Mouse (Mus musculus): ENCODE results near the gene Plekha5. TPM values are rescaled to one million over a fixed set of nuclear protein-coding genes. Genes with fewer than 3 reads are reported as not detected.
"Not testable (repeated sequence)": the region's sequence is repeated elsewhere in the genome, so short reads cannot be mapped to it uniquely, and the experiment has no call there.

Gene Plekha5
- polyA plus RNA-seq, 1 experiment from 2014 or later: 33.5 TPM

DNA sequence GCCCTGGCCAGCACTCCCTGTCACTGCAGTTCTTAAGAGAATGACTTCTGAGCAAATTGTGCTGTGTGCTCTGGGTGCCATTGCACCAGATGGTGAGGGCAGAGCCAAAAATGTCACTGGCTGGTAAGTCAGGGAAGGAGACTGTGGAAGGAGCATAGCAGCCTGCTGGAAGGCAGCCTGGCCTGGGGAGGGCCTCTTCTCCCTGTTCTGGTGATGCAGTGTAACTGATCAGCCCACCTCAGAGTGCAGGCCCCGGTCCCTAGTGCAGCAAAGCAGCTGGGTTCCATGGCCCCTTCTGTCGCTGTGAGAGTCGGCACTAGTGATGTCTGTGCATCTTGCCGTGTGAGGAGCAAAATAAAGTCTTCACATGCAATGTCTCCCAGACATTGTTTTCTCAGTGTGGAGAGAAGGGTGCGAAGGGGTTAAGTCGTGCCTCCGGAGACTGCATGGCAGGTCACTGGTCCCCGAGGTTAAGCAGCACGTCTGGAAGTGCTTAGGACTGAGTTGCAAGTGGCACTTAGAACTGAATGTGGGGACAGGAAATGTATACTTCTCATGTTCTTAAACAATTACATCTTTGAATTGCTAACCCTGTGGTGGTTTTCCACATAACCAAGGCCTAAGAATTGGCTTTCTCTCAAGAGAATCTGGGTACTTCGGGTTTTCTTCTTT, 95.8 kb downstream of the Plekha5 start:
- WGBS: 31% methylated on average over 10 of the region's 10 CpGs

GRCm38 (mm10) chr6:140520961-140521360, 97.1 kb downstream of the Plekha5 start:
- no peak overlapping the region for H3K27ac ChIP-seq (ENCODE audit: low read length)
- no peak overlapping the region for H3K9ac ChIP-seq (ENCODE audit: low read depth, low read length)
- H3K4me2 ChIP-seq (ENCODE audit: low read length): no peak overlapping the region
- H3K36me3 ChIP-seq (ENCODE audit: control insufficient read depth, insufficient read depth, low read length): no peaks in the 10 kb centered on the region
- H3K4me3 ChIP-seq (ENCODE audit: low read depth, low read length): no peak overlapping the region
- no peak for ATAC-seq
- no peaks in the 10 kb centered on the region for H3K9me3 ChIP-seq (replicated peaks; ENCODE audit: control insufficient read depth, low read length, poor library complexity, severe bottlenecking)
- WGBS: 44% methylated on average over 6 of the region's 6 CpGs
- H3K4me1 ChIP-seq (ENCODE audit: control insufficient read depth, insufficient read depth, low read length): peaks cover 10% of the 10 kb centered on the region
- H3K27me3 ChIP-seq (ENCODE audit: control insufficient read depth, insufficient read depth, low read depth, low read length): no peaks in the 10 kb centered on the region

More for the DNA sequence above, 95.8 kb downstream of the Plekha5 start:
- H3K9ac ChIP-seq (ENCODE audit: low read depth, low read length): no peak overlapping the region
- H3K27ac ChIP-seq (ENCODE audit: low read length): peak overlapping the region; percentile 30; the same call in 1 of the 2 replicates
- H3K4me3 ChIP-seq (ENCODE audit: low read depth, low read length): no peak overlapping the region
- ATAC-seq: peak; percentile 27; the same call in 1 of the 2 replicates
- H3K36me3 ChIP-seq (ENCODE audit: control insufficient read depth, insufficient read depth, low read length): no peaks in the 10 kb centered on the region
- H3K9me3 ChIP-seq (replicated peaks; ENCODE audit: control insufficient read depth, low read length, poor library complexity, severe bottlenecking): no peaks in the 10 kb centered on the region
- H3K27me3 ChIP-seq (ENCODE audit: control insufficient read depth, insufficient read depth, low read depth, low read length): no peaks in the 10 kb centered on the region
- peaks cover 14% of the 10 kb centered on the region for H3K4me1 ChIP-seq (ENCODE audit: control insufficient read depth, insufficient read depth, low read length)
- H3K4me2 ChIP-seq (ENCODE audit: low read length): no peak overlapping the region

DNA sequence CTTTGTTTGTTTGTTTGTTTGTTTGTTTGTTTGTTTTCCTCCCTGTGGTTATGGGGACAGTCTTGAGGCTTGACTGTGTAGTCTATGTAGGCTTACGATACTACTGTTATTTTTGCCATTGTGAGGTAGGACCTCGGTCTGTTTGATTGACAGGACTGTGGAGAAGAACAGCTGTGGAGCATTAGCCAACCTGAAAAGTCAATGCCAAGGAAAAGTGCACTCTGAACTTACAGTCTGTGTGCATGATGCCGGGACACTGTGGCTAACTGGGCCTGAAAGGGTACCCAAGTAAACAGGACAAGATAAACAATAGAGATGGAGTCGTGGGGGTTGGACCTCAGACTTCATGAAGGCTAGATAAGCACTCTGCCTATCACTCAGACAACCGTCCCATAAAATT, 98.0 kb downstream of the Plekha5 start:
- Histone ChIP-seq H3K27ac (ENCODE audit: low read length) (no peak overlapping the region), H3K27me3 (ENCODE audit: control insufficient read depth, insufficient read depth, low read depth, low read length) (no peaks in the 10 kb centered on the region), H3K4me3 (ENCODE audit: low read depth, low read length) (no peak overlapping the region), H3K9ac (ENCODE audit: low read depth, low read length) (no peak overlapping the region), H3K4me2 (ENCODE audit: low read length) (no peak overlapping the region), H3K4me1 (ENCODE audit: control insufficient read depth, insufficient read depth, low read length) (peaks cover 10% of the 10 kb centered on the region), H3K9me3 (replicated peaks; ENCODE audit: control insufficient read depth, low read length, poor library complexity, severe bottlenecking) (no peaks in the 10 kb centered on the region), H3K36me3 (ENCODE audit: control insufficient read depth, insufficient read depth, low read length) (peaks cover 3% of the 10 kb centered on the region; the same call in 1 of the 2 replicates)
- WGBS: 65% methylated on average over 5 of the region's 5 CpGs
- no peak for ATAC-seq

DNA sequence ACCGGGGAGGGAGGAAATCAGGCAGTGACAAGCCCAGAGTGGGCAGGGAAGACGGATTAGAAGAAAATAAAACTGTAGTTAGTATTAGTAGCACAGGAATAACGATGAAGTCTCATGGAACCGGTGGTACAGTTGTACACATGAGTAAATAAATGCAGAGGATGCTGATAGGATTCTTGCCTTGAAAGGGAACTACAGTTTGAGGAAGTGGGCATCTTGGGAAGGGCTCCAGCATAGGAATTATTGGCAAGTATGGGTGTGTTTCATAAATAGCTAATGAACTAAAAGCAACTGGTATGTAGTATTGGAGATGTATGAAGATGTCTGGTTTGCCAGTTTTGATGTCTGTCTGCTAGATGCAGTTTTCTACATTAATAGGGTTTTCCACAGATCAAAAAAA, 99.7 kb downstream of the Plekha5 start:
- no peak overlapping the region for H3K4me3 ChIP-seq (ENCODE audit: low read depth, low read length)
- H3K27me3 ChIP-seq (ENCODE audit: control insufficient read depth, insufficient read depth, low read depth, low read length): no peaks in the 10 kb centered on the region
- peaks cover 10% of the 10 kb centered on the region for H3K4me1 ChIP-seq (ENCODE audit: control insufficient read depth, insufficient read depth, low read length)
- 87% methylated on average over 4 of the region's 4 CpGs for WGBS
- ATAC-seq: no peak
- no peak overlapping the region for H3K9ac ChIP-seq (ENCODE audit: low read depth, low read length)
- H3K4me2 ChIP-seq (ENCODE audit: low read length): no peak overlapping the region
- no peaks in the 10 kb centered on the region for H3K9me3 ChIP-seq (replicated peaks; ENCODE audit: control insufficient read depth, low read length, poor library complexity, severe bottlenecking)
- peaks cover 5% of the 10 kb centered on the region; the same call in 1 of the 2 replicates for H3K36me3 ChIP-seq (ENCODE audit: control insufficient read depth, insufficient read depth, low read length)
- H3K27ac ChIP-seq (ENCODE audit: low read length): no peak overlapping the region

GRCm38 (mm10) chr6:140528414-140528813, 104.6 kb downstream of the Plekha5 start:
- Histone ChIP-seq H3K9me3 (replicated peaks; ENCODE audit: control insufficient read depth, low read length, poor library complexity, severe bottlenecking) (no peaks in the 10 kb centered on the region), H3K4me2 (ENCODE audit: low read length) (no peak overlapping the region), H3K36me3 (ENCODE audit: control insufficient read depth, insufficient read depth, low read length) (peaks cover 5% of the 10 kb centered on the region; the same call in 1 of the 2 replicates), H3K27me3 (ENCODE audit: control insufficient read depth, insufficient read depth, low read depth, low read length) (no peaks in the 10 kb centered on the region), H3K9ac (ENCODE audit: low read depth, low read length) (no peak overlapping the region), H3K4me3 (ENCODE audit: low read depth, low read length) (no peak overlapping the region), H3K27ac (ENCODE audit: low read length) (no peak overlapping the region), H3K4me1 (ENCODE audit: control insufficient read depth, insufficient read depth, low read length) (no peaks in the 10 kb centered on the region)
- 81% methylated on average over 6 of the region's 6 CpGs for WGBS
- no peak for ATAC-seq

GRCm38 (mm10) chr6:140532858-140533257, 109.0 kb downstream of the Plekha5 start:
- not testable (repeated sequence) for ATAC-seq; H3K27ac ChIP-seq (ENCODE audit: low read length); H3K4me1 ChIP-seq (ENCODE audit: control insufficient read depth, insufficient read depth, low read length); H3K9ac ChIP-seq (ENCODE audit: low read depth, low read length); H3K9me3 ChIP-seq (replicated peaks; ENCODE audit: control insufficient read depth, low read length, poor library complexity, severe bottlenecking); H3K4me3 ChIP-seq (ENCODE audit: low read depth, low read length); H3K4me2 ChIP-seq (ENCODE audit: low read length); H3K27me3 ChIP-seq (ENCODE audit: control insufficient read depth, insufficient read depth, low read depth, low read length)
- peaks cover 11% of the 10 kb centered on the region; the same call in 1 of the 2 replicates for H3K36me3 ChIP-seq (ENCODE audit: control insufficient read depth, insufficient read depth, low read length)
- WGBS: 100% methylated on average over 1 of the region's 1 CpGs

DNA sequence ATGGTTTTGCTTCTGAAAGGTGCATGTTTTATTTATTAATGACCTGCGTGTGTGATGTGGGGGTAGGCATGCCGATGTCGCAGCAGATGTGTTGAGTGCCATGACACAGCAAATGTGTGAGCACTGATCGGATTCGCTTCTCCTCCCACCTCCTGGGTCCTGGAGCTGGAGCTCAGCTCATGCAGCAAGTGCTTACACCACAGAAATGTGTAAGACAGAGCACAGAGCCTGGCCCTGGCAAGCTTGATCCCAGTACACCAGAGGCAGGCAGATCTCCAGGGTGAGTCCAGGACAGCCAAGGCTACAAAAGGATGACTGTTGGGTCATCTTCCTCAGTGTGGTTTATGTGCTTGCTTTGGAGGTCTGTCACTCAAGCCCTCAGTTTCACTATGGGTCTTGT, 109.8 kb downstream of the Plekha5 start:
- Histone ChIP-seq H3K9ac (ENCODE audit: low read depth, low read length) (no peak overlapping the region), H3K27me3 (ENCODE audit: control insufficient read depth, insufficient read depth, low read depth, low read length) (no peaks in the 10 kb centered on the region), H3K36me3 (ENCODE audit: control insufficient read depth, insufficient read depth, low read length) (peaks cover 8% of the 10 kb centered on the region; the same call in 1 of the 2 replicates), H3K27ac (ENCODE audit: low read length) (no peak overlapping the region), H3K4me1 (ENCODE audit: control insufficient read depth, insufficient read depth, low read length) (no peaks in the 10 kb centered on the region), H3K4me2 (ENCODE audit: low read length) (no peak overlapping the region), H3K4me3 (ENCODE audit: low read depth, low read length) (no peak overlapping the region), H3K9me3 (replicated peaks; ENCODE audit: control insufficient read depth, low read length, poor library complexity, severe bottlenecking) (no peaks in the 10 kb centered on the region)
- no peak for ATAC-seq
- whole genome bisulfite sequencing: 88% methylated on average over 5 of the region's 5 CpGs

- H3K4me2 ChIP-seq (ENCODE audit: low read length): no peak overlapping the region
- no peak for ATAC-seq
- no peaks in the 10 kb centered on the region for H3K9me3 ChIP-seq (replicated peaks; ENCODE audit: control insufficient read depth, low read length, poor library complexity, severe bottlenecking)
- H3K27me3 ChIP-seq (ENCODE audit: control insufficient read depth, insufficient read depth, low read depth, low read length): no peaks in the 10 kb centered on the region
- no peak overlapping the region for H3K27ac ChIP-seq (ENCODE audit: low read length)
- WGBS: 85% methylated on average over 8 of the region's 8 CpGs
- no peaks in the 10 kb centered on the region for H3K4me1 ChIP-seq (ENCODE audit: control insufficient read depth, insufficient read depth, low read length)
- H3K9ac ChIP-seq (ENCODE audit: low read depth, low read length): no peak overlapping the region
- H3K36me3 ChIP-seq (ENCODE audit: control insufficient read depth, insufficient read depth, low read length): peaks cover 12% of the 10 kb centered on the region; the same call in 1 of the 2 replicates
- H3K4me3 ChIP-seq (ENCODE audit: low read depth, low read length): no peak overlapping the region
Measured at GRCm38 (mm10) chr6:140535504-140535903, 111.7 kb downstream of the Plekha5 start.

DNA sequence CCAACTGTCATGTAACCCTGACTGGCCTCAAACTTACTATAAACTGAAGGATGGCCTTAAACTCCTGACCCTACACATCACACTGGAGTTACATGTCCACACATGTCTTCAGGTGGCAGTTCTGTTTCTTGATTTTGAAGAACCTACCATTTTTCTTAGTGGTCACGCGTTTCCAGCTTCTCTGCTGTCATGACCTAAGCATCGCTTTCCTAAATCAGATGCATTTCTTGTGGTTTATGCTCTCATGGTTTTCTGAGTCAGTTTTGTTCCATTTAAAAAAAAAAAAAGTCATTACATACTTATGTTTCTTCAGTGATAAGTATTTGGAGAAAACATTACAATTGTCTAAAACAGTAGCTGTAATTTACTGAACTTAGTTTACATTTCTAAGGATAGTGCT, 118.1 kb downstream of the Plekha5 start:
- H3K27me3 ChIP-seq (ENCODE audit: control insufficient read depth, insufficient read depth, low read depth, low read length): no peaks in the 10 kb centered on the region
- no peak overlapping the region for H3K4me3 ChIP-seq (ENCODE audit: low read depth, low read length)
- no peak overlapping the region for H3K9ac ChIP-seq (ENCODE audit: low read depth, low read length)
- H3K4me2 ChIP-seq (ENCODE audit: low read length): no peak overlapping the region
- no peaks in the 10 kb centered on the region for H3K4me1 ChIP-seq (ENCODE audit: control insufficient read depth, insufficient read depth, low read length)
- no peaks in the 10 kb centered on the region for H3K9me3 ChIP-seq (replicated peaks; ENCODE audit: control insufficient read depth, low read length, poor library complexity, severe bottlenecking)
- H3K36me3 ChIP-seq (ENCODE audit: control insufficient read depth, insufficient read depth, low read length): peaks cover 10% of the 10 kb centered on the region; the same call in 1 of the 2 replicates
- no peak overlapping the region for H3K27ac ChIP-seq (ENCODE audit: low read length)
- ATAC-seq: no peak
- 96% methylated on average over 3 of the region's 3 CpGs for WGBS

Measured in midbrain, embryonic 16.5 days (tissue).